8 mouse cellular contexts compared by ENCODE assay signal in the genomic region with DNA sequence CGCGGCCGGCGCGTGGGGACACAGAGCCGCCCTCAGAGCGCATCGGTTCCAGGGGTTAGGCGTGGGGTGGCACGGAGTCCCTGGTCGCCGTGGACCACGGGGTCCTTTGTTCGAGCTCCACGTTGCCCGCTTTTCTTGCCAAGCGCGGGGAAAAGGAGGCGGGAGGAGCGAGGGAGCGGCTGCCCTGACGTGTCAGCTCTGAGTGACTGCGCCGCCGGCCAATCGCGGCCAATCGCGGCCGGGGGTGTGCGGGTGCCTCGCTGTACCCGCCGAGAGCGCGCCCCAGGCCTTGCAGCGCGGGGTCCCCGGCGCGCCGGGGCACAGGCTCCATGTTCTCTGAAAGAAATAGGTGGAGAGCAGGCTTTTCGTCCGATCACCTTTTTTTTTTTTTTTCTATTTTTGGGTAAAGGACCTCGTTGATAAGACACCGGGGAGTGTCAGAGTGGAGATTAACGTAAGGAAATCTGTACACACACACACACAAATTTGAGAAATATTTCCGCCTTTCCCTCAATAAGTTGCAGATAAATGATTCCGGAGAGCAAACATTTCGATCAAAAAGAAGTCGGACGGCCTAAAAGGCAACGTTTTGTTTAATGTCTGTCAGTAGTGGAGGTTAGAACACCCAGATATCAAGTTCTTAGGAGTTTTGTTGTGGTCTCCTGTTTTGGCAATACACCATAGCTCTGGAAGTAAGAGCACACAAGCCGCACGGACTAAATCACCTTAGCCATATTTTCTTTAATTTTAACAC. TPM values are rescaled to one million over a fixed set of nuclear protein-coding genes. Genes with fewer than 3 reads are reported as not detected.
DNase-seq lines count a peak whose midpoint lies in the region; ATAC-seq and TF ChIP-seq lines count a peak whose summit lies in the region.

No protein-coding gene starts in this region.

- H3K9ac ChIP-seq in ES-E14 (ENCODE audit: insufficient read depth, low read depth, low read length, poor library complexity, severe bottlenecking) = peak overlapping the region; percentile 88
- H3K9ac ChIP-seq in forebrain, embryonic 14.5 days (ENCODE audit: low read length) = peak overlapping the region; percentile 97
- H3K9ac ChIP-seq in liver, postnatal 0 days (replicated peaks) = peak overlapping the region; percentile 87
- peak overlapping the region; percentile 96 for H3K9ac ChIP-seq in neural tube, embryonic 13.5 days

- H3K4me2 ChIP-seq in forebrain, embryonic 14.5 days (ENCODE audit: low read length) = peak overlapping the region; percentile 62
- peak overlapping the region; percentile 94 for H3K4me2 ChIP-seq in liver, postnatal 0 days (ENCODE audit: low read depth, low read length)
- peak overlapping the region; percentile 73 for H3K4me2 ChIP-seq in neural tube, embryonic 13.5 days

- TF ChIP-seq CTCF in liver, postnatal 0 days (IDR thresholded peaks at IDR 0.05; ENCODE audit: low read depth) = no peak

- intact Hi-C loops in heart, postnatal 14 days (cut with DNase I) = loop anchor here (2.0 kb wide), 1 partner anchor 264 kb away; no protein-coding TSS in a partner anchor

- H3K36me3 ChIP-seq in ES-E14 (ENCODE audit: control insufficient read depth, insufficient read depth, low read length, poor library complexity, severe bottlenecking) = peaks cover 7% of the 10 kb centered on the region
- H3K36me3 ChIP-seq in forebrain, embryonic 14.5 days (ENCODE audit: control insufficient read depth, insufficient read depth, low read length) = peaks cover 8% of the 10 kb centered on the region
- peaks cover 12% of the 10 kb centered on the region for H3K36me3 ChIP-seq in liver, postnatal 0 days (replicated peaks; ENCODE audit: insufficient read depth, low read length)
- H3K36me3 ChIP-seq in neural tube, embryonic 13.5 days = peaks cover 9% of the 10 kb centered on the region; the same call in 1 of the 2 replicates

- DNase-seq in ES-E14 (ENCODE audit: low read depth, low spot score) = peak; percentile 78
- peak; percentile 95 for DNase-seq in cerebellum, adult 11 months
- peak; percentile 96 for DNase-seq in forebrain, embryonic 14.5 days (ENCODE audit: low spot score)
- peak; percentile 98 for DNase-seq in heart, postnatal 14 days
- DNase-seq in layer of hippocampus, adult 11-12 months (ENCODE audit: low spot score) = peak; percentile 96
- peak; percentile 95 for DNase-seq in liver, postnatal 0 days
- DNase-seq in telencephalon, adult 2 months (ENCODE audit: low read depth, low spot score) = peak; percentile 79

- peak overlapping the region; percentile 81 to 92 for H3K4me3 ChIP-seq in ES-E14 (ENCODE audit: insufficient read depth in 1 of 2, low read depth in 1 of 2, low read length in 2 of 2, poor library complexity in 1 of 2, severe bottlenecking in 1 of 2)
- H3K4me3 ChIP-seq in forebrain, embryonic 14.5 days (ENCODE audit: low read depth, low read length) = peak overlapping the region; percentile 95
- H3K4me3 ChIP-seq in liver, postnatal 0 days (ENCODE audit: low read depth, low read length) = peak overlapping the region; percentile 91
- H3K4me3 ChIP-seq in neural tube, embryonic 13.5 days = peak overlapping the region; percentile 85

- no peak for TF ChIP-seq EP300 in liver, postnatal 0 days (IDR thresholded peaks at IDR 0.05; ENCODE audit: low read depth)

- in situ Hi-C loops in ES-E14 (cut with MboI; ENCODE audit: low sequenced_read_pairs in 2 of 2, unreplicated experiment in 2 of 2) = loop anchor here in 1 of 2 experiments (25.0 kb wide), 1 partner anchor 258 kb away; no protein-coding TSS in a partner anchor

- under 1% methylated on average over 55 of the region's 55 CpGs for WGBS in forebrain, embryonic 14.5 days
- WGBS in liver, postnatal 0 days (ENCODE audit: insufficient replicate concordance) = under 1% methylated on average over 53 of the region's 55 CpGs
- under 1% methylated on average over 55 of the region's 55 CpGs for WGBS in neural tube, embryonic 13.5 days

- peak; percentile 87 for ATAC-seq in forebrain, embryonic 14.5 days
- ATAC-seq in liver, postnatal 0 days = peak; percentile 67
- ATAC-seq in neural tube, embryonic 13.5 days (ENCODE audit: low read depth) = peak; percentile 88

- peak overlapping the region; percentile 29 for H3K27ac ChIP-seq in ES-E14 (ENCODE audit: insufficient read depth, low read depth, low read length, poor library complexity, severe bottlenecking)
- peak overlapping the region; percentile 96 for H3K27ac ChIP-seq in forebrain, embryonic 14.5 days (ENCODE audit: low read depth, low read length)
- H3K27ac ChIP-seq in liver, postnatal 0 days (ENCODE audit: low read depth) = peak overlapping the region; percentile 88
- peak overlapping the region; percentile 97 for H3K27ac ChIP-seq in neural tube, embryonic 13.5 days (replicated peaks)

- H3K9me3 ChIP-seq in ES-E14 (ENCODE audit: control insufficient read depth, insufficient read depth, low read depth, low read length) = no peaks in the 10 kb centered on the region
- no peaks in the 10 kb centered on the region for H3K9me3 ChIP-seq in forebrain, embryonic 14.5 days (replicated peaks; ENCODE audit: control insufficient read depth, low read length)
- H3K9me3 ChIP-seq in liver, postnatal 0 days (ENCODE audit: low read length) = no peaks in the 10 kb centered on the region
- no peaks in the 10 kb centered on the region for H3K9me3 ChIP-seq in neural tube, embryonic 13.5 days

- H3K27me3 ChIP-seq in forebrain, embryonic 14.5 days (replicated peaks; ENCODE audit: control insufficient read depth, insufficient read depth, low read length) = no peaks in the 10 kb centered on the region
- H3K27me3 ChIP-seq in liver, postnatal 0 days (ENCODE audit: insufficient read depth, low read length) = no peaks in the 10 kb centered on the region
- no peaks in the 10 kb centered on the region for H3K27me3 ChIP-seq in neural tube, embryonic 13.5 days

- peaks cover 2 to 6% of the 10 kb centered on the region in 2 experiments for H3K4me1 ChIP-seq in ES-E14 (ENCODE audit: control insufficient read depth in 2 of 2, insufficient read depth in 2 of 2, low read length in 2 of 2, poor library complexity in 1 of 2)
- H3K4me1 ChIP-seq in forebrain, embryonic 14.5 days (ENCODE audit: control insufficient read depth, insufficient read depth, low read length) = peaks cover 16% of the 10 kb centered on the region
- peaks cover 33% of the 10 kb centered on the region for H3K4me1 ChIP-seq in liver, postnatal 0 days (ENCODE audit: insufficient read depth)
- peaks cover 44% of the 10 kb centered on the region for H3K4me1 ChIP-seq in neural tube, embryonic 13.5 days (replicated peaks)

TF ChIP-seq in ES-E14, 5 proteins besides CTCF, POLR2A, EP300 and RAD21:
- no peak for TF ChIP-seq MAFK (IDR thresholded peaks at IDR 0.05; ENCODE audit: insufficient read depth, low read depth, low read length)
- TF ChIP-seq ZC3H11A (IDR thresholded peaks at IDR 0.05; ENCODE audit: borderline replicate concordance, low read depth, low read length) = no peak
- TF ChIP-seq ZNF384 (IDR thresholded peaks at IDR 0.05; ENCODE audit: low read depth, low read length) = peak; percentile 92
- peak; percentile 45; the same call in 1 of the 2 replicates for TF ChIP-seq CHD2 (IDR thresholded peaks at IDR 0.05; ENCODE audit: low read depth, low read length)

RNA-seq across cellular contexts. Expression of a gene that starts 1.0 kb away (rescaled TPM):
- 76.9 and 89.5 TPM in 2 replicates for total RNA-seq in ES-E14 (2012; rRNA removed)
- 323 and 358 TPM in 2 replicates for polyA plus RNA-seq in forebrain, embryonic 14.5 days (2014; fragmentation: Nextera tagmentation; extraction: Ambion mirVana)
- total RNA-seq in heart, postnatal 14 days (2021) = 100 to 1,000 TPM; 450 to 452 TPM
- polyA plus RNA-seq in liver, postnatal 0 days (2015; fragmentation: Nextera tagmentation; extraction: Ambion mirVana) = 58.5 and 68.2 TPM in 2 replicates
- 248 and 284 TPM in 2 replicates for polyA plus RNA-seq in neural tube, embryonic 13.5 days (2015; fragmentation: Nextera tagmentation; extraction: Ambion mirVana)

Comparison
In these comparisons a context has a peak if more than half of its experiments do, and no peak if none do; other contexts are left out.
1. Peak in every context shown above with its lines: DNase-seq, ATAC-seq, H3K4me3 ChIP-seq and H3K27ac ChIP-seq.
2. H3K27ac ChIP-seq: peak in every context shown above with its lines; median percentile 97 in neural tube, embryonic 13.5 days; 96 in forebrain, embryonic 14.5 days; 88 in liver, postnatal 0 days; 29 in ES-E14.